ENCODE assay signal across 23 mouse cellular contexts in the genomic region with DNA sequence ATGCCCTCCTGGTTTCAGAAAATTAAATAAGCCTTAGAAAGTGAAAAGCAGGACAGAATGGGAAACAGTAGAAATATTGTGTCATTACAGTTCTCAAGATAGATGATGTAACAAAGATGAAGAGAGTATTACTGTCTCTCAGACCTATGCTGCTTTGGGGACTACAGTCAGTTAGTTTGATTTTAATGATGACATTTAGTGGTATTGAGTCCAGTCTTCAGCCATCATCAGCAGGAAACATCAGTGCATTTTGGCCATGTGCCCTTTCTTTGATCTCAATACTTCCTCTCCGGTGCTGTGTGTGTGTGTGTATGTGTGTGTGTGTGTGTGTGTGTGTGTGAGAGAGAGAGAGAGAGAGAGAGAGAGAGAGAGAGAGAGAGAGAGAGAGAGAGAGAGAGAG.
"Had no signal": no experiment of that assay in that cellular context is flagged by ENCODE, and none has a peak within 500 bp of the region (broad histone marks: within the 10 kb centered on the region; RNA-seq: fewer than 3 reads in every experiment).

No protein-coding gene starts in this region.

- H3K36me3 ChIP-seq: heart, embryonic 10.5 days; heart, embryonic 12.5 days; hindbrain, embryonic 13.5 days; hindbrain, embryonic 15.5 days; limb, embryonic 10.5 days; limb, embryonic 12.5 days; liver, embryonic 13.5 days had no signal

- DNase-seq: gastrocnemius, postnatal 25 days; heart, adult 18-20 months; heart, postnatal 10 days; heart, postnatal 4 days; kidney, adult 11 months; kidney, adult 2 months; kidney, adult 9 months; kidney, postnatal 10 days; kidney, postnatal 25 days; kidney, postnatal 4 days; liver; liver, embryonic 13.5 days had no signal

- H3K9me3 ChIP-seq: heart, embryonic 10.5 days; heart, embryonic 12.5 days; hindbrain, embryonic 13.5 days; hindbrain, embryonic 15.5 days; limb, embryonic 10.5 days; limb, embryonic 12.5 days; liver, embryonic 13.5 days had no signal

- H3K27me3 ChIP-seq: heart, embryonic 12.5 days; hindbrain, embryonic 13.5 days; hindbrain, embryonic 15.5 days; limb, embryonic 12.5 days; liver, embryonic 13.5 days had no signal

- H3K27ac ChIP-seq: heart, embryonic 10.5 days; hindbrain, embryonic 13.5 days; hindbrain, embryonic 15.5 days; hindbrain, postnatal 0 days; layer of hippocampus, adult 2 months; left cerebral cortex, adult 2 months; limb, embryonic 10.5 days; limb, embryonic 12.5 days; liver, embryonic 13.5 days had no signal

- H3K4me2 ChIP-seq: heart, embryonic 12.5 days; hindbrain, embryonic 13.5 days; hindbrain, embryonic 15.5 days; limb, embryonic 12.5 days; liver, embryonic 11.5 days; liver, embryonic 13.5 days had no signal

- H3K4me3 ChIP-seq: heart, embryonic 10.5 days; heart, embryonic 12.5 days; hindbrain, embryonic 13.5 days; hindbrain, embryonic 15.5 days; layer of hippocampus, adult 2 months; left cerebral cortex, adult 2 months; limb, embryonic 10.5 days; limb, embryonic 12.5 days; liver, embryonic 13.5 days had no signal

- H3K4me1 ChIP-seq: heart, embryonic 10.5 days; heart, embryonic 12.5 days; hindbrain, embryonic 13.5 days; hindbrain, embryonic 15.5 days; limb, embryonic 10.5 days; limb, embryonic 12.5 days; liver, embryonic 13.5 days had no signal

- H3K9ac ChIP-seq: heart, embryonic 12.5 days; hindbrain, embryonic 13.5 days; hindbrain, embryonic 15.5 days; limb, embryonic 12.5 days; liver, embryonic 13.5 days had no signal

- ATAC-seq: hindbrain, postnatal 0 days; intestine, embryonic 16.5 days had no signal
